Mouse (Mus musculus) neural tube, embryonic 15.5 days (tissue): ENCODE data around the gene Skor1. TPM values are rescaled to one million over a fixed set of nuclear protein-coding genes. Genes with fewer than 3 reads are reported as not detected.
A peak's percentile ranks its signal among the peaks of the same experiment; 100 is the strongest.

ENCODE experiments used
- ATAC-seq: fragments of 200-750 bp; cut with Nextera tagmentation; 2 replicates; pipeline ENCODE4 v1.8.0; 2017; ENCODE audit warnings: mild to moderate bottlenecking, moderate TSS enrichment, moderate library complexity; ENCODE audit not compliant: low FRiP score
- H3K27ac ChIP-seq: fragments of 300-500 bp; sonication (generic); replicated peaks from 2 replicates; pipeline ENCODE4 v1.5.1; 2015; ENCODE audit warnings: mild to moderate bottlenecking, inconsistent platforms
- H3K27me3 ChIP-seq: fragments of 300-500 bp; sonication (generic); replicated peaks from 2 replicates; pipeline ENCODE4 v1.6.1; 2015; ENCODE audit warnings: inconsistent platforms
- H3K36me3 ChIP-seq: fragments of 300-500 bp; sonication (generic); 2 replicates; pipeline ENCODE4 v1.6.1; 2015; ENCODE audit warnings: inconsistent platforms
- H3K4me1 ChIP-seq: fragments of 300-500 bp; sonication (generic); 2 replicates; pipeline ENCODE4 v1.6.1; 2015; ENCODE audit warnings: inconsistent platforms
- H3K4me2 ChIP-seq: fragments of 300-500 bp; sonication (generic); 2 replicates; pipeline ENCODE4 v1.6.1; 2015; ENCODE audit warnings: inconsistent platforms, mild to moderate bottlenecking, moderate library complexity
- H3K4me3 ChIP-seq: fragments of 300-500 bp; sonication (generic); replicated peaks from 2 replicates; pipeline ENCODE4 v1.5.1; 2015; ENCODE audit warnings: mild to moderate bottlenecking, inconsistent platforms
- H3K9ac ChIP-seq: fragments of 300-500 bp; sonication (generic); replicated peaks from 2 replicates; pipeline ENCODE4 v1.6.1; 2015; ENCODE audit warnings: mild to moderate bottlenecking, inconsistent platforms
- H3K9me3 ChIP-seq: fragments of 300-500 bp; sonication (generic); replicated peaks from 2 replicates; pipeline ENCODE4 v1.6.1; 2016; ENCODE audit warnings: inconsistent platforms
- WGBS: fragments of 180-500 bp; shearing (Covaris S2); methylation state at CpG from one replicate; pipeline ENCODE4 v1.1.7; 2015; ENCODE audit warnings: mixed read lengths; 5-methylcytosine and 5-hydroxymethylcytosine counted together
- polyA plus RNA-seq: library from polyadenylated mRNA; unstranded; fragments of >200 nt; fragmentation: Nextera tagmentation; extraction: Ambion mirVana; gene quantifications from 2 replicates; pipeline ENCODE4 v1.2.1, GENCODE M21; 2015

Skor1 gene
- polyA plus RNA-seq, 1 experiment from 2014 or later: 18.7 TPM

- ATAC-seq: no peak
- H3K9me3 ChIP-seq: no peaks in the 10 kb centered on the region
- H3K36me3 ChIP-seq: no peaks in the 10 kb centered on the region
- peak overlapping the region; percentile 61 for H3K4me2 ChIP-seq
- peaks cover 89% of the 10 kb centered on the region for H3K27me3 ChIP-seq
- H3K27ac ChIP-seq: peak overlapping the region; percentile 80
- peak overlapping the region; percentile 48 for H3K4me3 ChIP-seq
- peaks cover 82% of the 10 kb centered on the region for H3K4me1 ChIP-seq
- WGBS: 2% methylated on average over 9 of the region's 9 CpGs
- peak overlapping the region; percentile 49 for H3K9ac ChIP-seq
These were observed 1.5 kb downstream of the Skor1 start for GRCm38 (mm10) chr9:63147296-63147695.

DNA sequence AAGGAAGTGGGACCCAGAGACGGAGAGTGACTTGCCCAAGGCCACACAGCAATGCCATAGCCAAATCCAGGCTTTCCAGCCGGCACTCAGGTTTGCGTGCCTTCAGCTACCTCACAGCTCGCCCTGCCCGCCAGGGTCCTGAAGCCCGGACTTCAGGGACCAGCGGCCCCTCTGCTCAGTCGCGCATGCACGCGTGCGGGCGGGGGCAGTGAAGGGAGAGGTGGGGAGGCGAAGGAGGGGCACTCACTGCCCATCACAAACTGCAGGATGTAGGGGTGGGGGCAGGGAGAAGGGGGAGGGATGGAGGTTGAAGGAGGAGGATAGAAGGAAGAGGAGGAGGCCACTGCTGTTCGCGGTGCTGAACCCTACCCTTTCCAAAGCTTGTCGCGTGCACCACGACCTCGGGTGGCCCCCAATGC, 1.9 kb downstream of the Skor1 start:
- Histone ChIP-seq H3K27me3 (peaks cover 89% of the 10 kb centered on the region), H3K4me3 (peak overlapping the region; percentile 48), H3K36me3 (no peaks in the 10 kb centered on the region), H3K27ac (peak overlapping the region; percentile 80), H3K9me3 (no peaks in the 10 kb centered on the region), H3K4me1 (peaks cover 83% of the 10 kb centered on the region), H3K4me2 (peak overlapping the region; percentile 61), H3K9ac (peak overlapping the region; percentile 49)
- WGBS: under 1% methylated on average over 19 of the region's 20 CpGs
- 0 out of 2 replicates have a peak, but pooled peaks have one; percentile 15 for ATAC-seq

GRCm38 (mm10) chr9:63146126-63146855, 2.5 kb downstream of the Skor1 start:
- H3K4me2 ChIP-seq: peak overlapping the region; percentile 61
- H3K27me3 ChIP-seq: peaks cover 89% of the 10 kb centered on the region
- H3K4me3 ChIP-seq: peak overlapping the region; percentile 48
- H3K36me3 ChIP-seq: no peaks in the 10 kb centered on the region
- WGBS: under 1% methylated on average over 46 of the region's 46 CpGs
- ATAC-seq: no peak
- H3K9ac ChIP-seq: peak overlapping the region; percentile 41
- no peaks in the 10 kb centered on the region for H3K9me3 ChIP-seq
- peaks cover 77% of the 10 kb centered on the region for H3K4me1 ChIP-seq
- H3K27ac ChIP-seq: peak overlapping the region; percentile 80

DNA sequence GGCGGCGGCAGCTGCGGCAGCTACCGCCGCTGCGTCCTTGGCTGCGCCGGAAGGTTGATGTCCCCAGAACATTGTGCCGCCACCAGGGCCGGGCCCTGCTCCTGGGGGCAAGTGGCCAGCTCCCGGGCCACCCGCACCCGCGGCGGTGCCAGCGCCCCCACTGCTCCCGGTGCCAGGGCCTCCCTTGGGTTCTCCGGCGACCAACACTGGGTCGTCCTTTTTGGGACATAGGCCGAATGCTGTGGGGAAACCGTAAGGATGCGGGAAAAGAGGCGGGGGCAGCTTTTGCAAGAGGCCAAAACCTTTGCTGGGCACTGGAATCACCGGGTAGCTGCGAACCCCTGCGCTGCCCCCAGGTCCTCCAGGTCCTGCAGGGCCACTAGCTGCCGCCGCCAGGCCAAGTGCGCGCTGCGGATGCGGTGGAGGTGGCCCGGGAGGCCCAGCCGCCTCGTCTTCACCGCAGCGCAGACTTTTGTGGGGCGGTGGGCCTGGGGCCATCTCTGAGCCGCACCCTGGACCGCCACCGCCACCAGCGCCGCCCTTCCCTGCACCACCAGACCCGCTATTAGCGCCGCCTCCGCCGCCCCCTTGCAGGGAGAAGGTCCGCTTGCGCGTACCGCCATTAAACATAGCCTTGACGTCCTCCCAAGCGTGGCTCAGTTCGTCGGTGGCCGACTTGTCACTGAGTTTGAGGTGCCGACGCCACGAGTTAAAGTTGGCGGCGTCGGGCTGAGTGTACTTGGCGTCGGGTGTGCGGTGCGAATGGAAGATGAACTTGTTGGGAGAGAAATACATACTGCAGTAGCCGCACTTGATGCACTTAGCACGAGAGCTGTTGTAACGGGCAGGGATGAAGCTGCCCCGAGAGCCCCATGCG, 3.3 kb downstream of the Skor1 start:
- Histone ChIP-seq H3K9ac (peak overlapping the region; percentile 41), H3K4me1 (peaks cover 69% of the 10 kb centered on the region), H3K27me3 (peaks cover 86% of the 10 kb centered on the region), H3K9me3 (no peaks in the 10 kb centered on the region), H3K4me3 (peak overlapping the region; percentile 48), H3K4me2 (peak overlapping the region; percentile 61), H3K27ac (peak overlapping the region; percentile 80), H3K36me3 (no peaks in the 10 kb centered on the region)
- WGBS: 1% methylated on average over 73 of the region's 73 CpGs
- no peak for ATAC-seq

- peak overlapping the region; percentile 48 for H3K4me3 ChIP-seq
- peak overlapping the region; percentile 61 for H3K4me2 ChIP-seq
- H3K9ac ChIP-seq: peak overlapping the region; percentile 41
- H3K36me3 ChIP-seq: no peaks in the 10 kb centered on the region
- peak overlapping the region; percentile 80 for H3K27ac ChIP-seq
- peaks cover 86% of the 10 kb centered on the region for H3K27me3 ChIP-seq
- under 1% methylated on average over 79 of the region's 80 CpGs for WGBS
- peaks cover 70% of the 10 kb centered on the region for H3K4me1 ChIP-seq
- no peaks in the 10 kb centered on the region for H3K9me3 ChIP-seq
- ATAC-seq: no peak
These were observed 4.1 kb downstream of the Skor1 start for GRCm38 (mm10) chr9:63144502-63145248.

DNA sequence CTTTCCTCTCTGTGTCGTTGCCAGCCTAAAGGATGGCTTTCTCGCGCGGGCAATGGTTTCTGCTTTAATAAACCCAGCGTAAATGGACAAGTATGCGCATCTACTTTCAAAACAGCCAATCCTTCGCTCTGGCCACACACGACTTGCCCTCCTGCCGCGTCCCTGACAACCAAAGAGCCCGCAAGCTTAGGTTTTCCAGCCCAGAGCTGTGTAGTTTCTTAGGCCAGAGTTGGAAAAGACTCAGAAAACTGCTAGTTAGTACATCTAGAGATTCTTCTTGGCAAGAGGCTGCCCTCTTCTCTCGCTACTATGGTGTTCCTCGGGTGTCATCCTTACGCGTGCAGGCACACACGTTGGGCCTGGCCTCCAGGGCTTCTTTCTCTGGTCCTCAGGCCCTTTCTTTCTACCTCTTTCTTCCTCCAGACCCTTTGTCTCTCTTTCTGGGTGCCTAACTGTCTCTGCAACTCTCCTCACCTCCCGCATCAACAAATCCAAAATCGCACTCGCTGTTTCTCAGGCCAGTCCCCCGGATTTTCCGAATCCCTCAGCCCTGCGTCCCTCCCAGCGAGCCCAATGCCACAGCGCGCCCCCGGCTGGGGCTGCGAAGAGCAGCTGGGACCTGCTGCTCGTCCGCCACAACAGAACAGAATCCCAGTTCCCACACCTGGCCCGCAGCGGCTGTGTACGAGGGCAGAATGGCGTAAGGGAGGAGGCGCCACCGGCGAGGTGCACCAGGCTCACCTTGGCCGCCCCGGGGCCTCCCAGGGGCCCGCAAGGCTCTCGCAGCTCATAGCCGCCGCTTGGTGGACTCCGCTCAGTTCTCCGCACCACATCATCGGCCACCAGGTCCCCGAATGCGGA, 4.9 kb downstream of the Skor1 start:
- no peak for ATAC-seq
- Histone ChIP-seq H3K36me3 (no peaks in the 10 kb centered on the region), H3K4me1 (peaks cover 68% of the 10 kb centered on the region), H3K27ac (peak overlapping the region; percentile 80), H3K4me2 (peak overlapping the region; percentile 61), H3K9me3 (no peaks in the 10 kb centered on the region), H3K27me3 (peaks cover 89% of the 10 kb centered on the region), H3K4me3 (peak overlapping the region; percentile 48), H3K9ac (peak overlapping the region; percentile 41)
- under 1% methylated on average over 47 of the region's 47 CpGs for WGBS

- no peaks in the 10 kb centered on the region for H3K9me3 ChIP-seq
These were observed 5.5 kb downstream of the Skor1 start for GRCm38 (mm10) chr9:63143227-63143626.

DNA sequence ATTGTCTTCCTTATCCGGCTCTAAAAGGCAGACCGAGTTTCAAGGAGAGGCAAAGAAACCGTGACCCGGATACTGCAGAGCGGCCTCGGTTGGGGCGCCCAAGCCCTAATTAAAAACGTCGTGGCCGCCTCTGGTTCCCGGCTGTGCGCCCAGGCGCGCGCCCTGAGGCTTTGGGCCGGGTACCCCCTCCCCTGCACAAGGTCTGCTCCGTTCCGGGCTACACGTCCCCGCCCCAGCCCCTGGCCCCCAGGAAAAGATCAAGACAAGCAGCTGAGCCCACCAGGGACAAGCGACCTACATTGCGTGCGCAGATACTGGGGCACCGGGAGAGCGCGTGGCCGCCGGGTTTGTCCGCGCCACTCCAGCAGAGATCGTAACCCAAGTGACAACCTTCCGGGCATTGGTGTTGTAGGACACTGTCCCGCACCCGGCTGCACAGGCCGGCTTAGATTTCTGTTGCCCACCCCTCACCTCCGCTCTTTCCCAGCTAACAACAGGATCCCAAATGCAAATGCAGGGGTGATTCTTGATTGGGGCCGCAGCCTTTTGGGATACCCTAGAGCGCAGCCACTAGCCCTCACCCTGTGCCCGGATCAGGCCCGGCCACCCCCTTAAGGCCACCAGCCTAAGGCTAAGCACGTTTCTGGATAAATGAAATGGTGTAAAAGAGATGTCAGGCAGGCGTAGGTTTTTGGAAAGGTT, 6.3 kb downstream of the Skor1 start:
- peak overlapping the region; percentile 61 for H3K4me2 ChIP-seq
- peak overlapping the region; percentile 66 for H3K27ac ChIP-seq
- H3K9me3 ChIP-seq: no peaks in the 10 kb centered on the region
- no peaks in the 10 kb centered on the region for H3K36me3 ChIP-seq
- H3K4me1 ChIP-seq: peaks cover 69% of the 10 kb centered on the region
- peak overlapping the region; percentile 41; the same call in 1 of the 2 replicates for H3K9ac ChIP-seq
- WGBS: under 1% methylated on average over 42 of the region's 42 CpGs
- peak overlapping the region; percentile 48 for H3K4me3 ChIP-seq
- no peak; the same call in 1 of the 2 replicates for ATAC-seq
- H3K27me3 ChIP-seq: peaks cover 95% of the 10 kb centered on the region

More at GRCm38 (mm10) chr9:63143227-63143626, 5.5 kb downstream of the Skor1 start:
- peak overlapping the region; percentile 80 for H3K27ac ChIP-seq
- peak overlapping the region; percentile 61 for H3K4me2 ChIP-seq
- peaks cover 94% of the 10 kb centered on the region for H3K27me3 ChIP-seq
- peak overlapping the region; percentile 48 for H3K4me3 ChIP-seq
- peak overlapping the region; percentile 41 for H3K9ac ChIP-seq
- no peak for ATAC-seq
- H3K4me1 ChIP-seq: peaks cover 69% of the 10 kb centered on the region
- WGBS: under 1% methylated on average over 25 of the region's 25 CpGs
- H3K36me3 ChIP-seq: no peaks in the 10 kb centered on the region

GRCm38 (mm10) chr9:63141641-63142334, 7.0 kb downstream of the Skor1 start:
- peak overlapping the region; percentile 66 for H3K27ac ChIP-seq
- WGBS: 2% methylated on average over 24 of the region's 24 CpGs
- no peaks in the 10 kb centered on the region for H3K36me3 ChIP-seq
- H3K27me3 ChIP-seq: peaks cover 96% of the 10 kb centered on the region
- peak overlapping the region; percentile 48 for H3K4me3 ChIP-seq
- peaks cover 71% of the 10 kb centered on the region for H3K4me1 ChIP-seq
- no peaks in the 10 kb centered on the region for H3K9me3 ChIP-seq
- H3K4me2 ChIP-seq: peak overlapping the region; percentile 61
- peak overlapping the region; percentile 41 for H3K9ac ChIP-seq
- no peak for ATAC-seq
